Mouse (Mus musculus) kidney, adult 8-10 months (tissue): ENCODE results near the gene Scpep1.
"Not testable (repeated sequence)": the region's sequence is repeated elsewhere in the genome, so short reads cannot be mapped to it uniquely, and the experiment has no call there.

ENCODE experiments used
- DNase-seq, 2 experiments: peaks; one replicate each; pipeline ENCODE4 v3.0.0; 2022

Gene Scpep1

DNA sequence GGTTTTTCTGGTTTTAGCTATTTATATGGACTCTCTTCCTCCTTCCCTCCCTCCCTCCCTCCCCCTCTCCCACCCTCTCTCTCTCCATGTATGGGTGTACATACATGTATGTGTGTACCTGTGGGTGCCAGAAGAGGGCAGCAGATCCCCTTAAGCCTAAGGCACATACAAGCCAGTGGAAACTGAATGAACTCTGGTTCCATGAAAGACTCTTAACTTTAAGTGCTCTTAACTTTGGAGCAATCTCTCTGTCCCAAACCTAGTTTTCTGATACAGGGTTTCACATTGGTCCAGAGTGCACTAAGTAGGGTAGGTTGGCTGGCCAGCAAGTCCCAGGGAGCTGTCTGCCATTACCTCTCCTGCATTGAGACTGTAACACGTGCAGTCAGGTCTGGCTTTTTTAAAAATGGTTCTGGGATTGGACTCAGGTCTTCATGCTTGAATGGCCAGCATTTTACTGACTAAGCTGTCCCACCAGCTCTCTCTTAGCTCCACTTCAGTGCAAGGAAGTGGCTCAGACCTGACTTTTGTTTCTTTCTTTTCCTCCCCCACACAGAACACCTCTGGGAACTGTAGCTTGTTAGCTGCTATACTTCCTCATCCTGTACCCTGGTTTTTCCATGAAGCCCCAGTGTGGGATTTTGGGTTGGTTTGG is 46.6 kb downstream of the Scpep1 start:
- DNase-seq = peak; percentile 83 to 84

- DNase-seq = peak in 1 of 2 experiments; percentile 38
Measured at GRCm38 (mm10) chr11:88907886-88908285, 47.4 kb downstream of the Scpep1 start.

GRCm38 (mm10) chr11:88905621-88906020 is 49.6 kb downstream of the Scpep1 start:
- peak; percentile 78 to 80 for DNase-seq

DNA sequence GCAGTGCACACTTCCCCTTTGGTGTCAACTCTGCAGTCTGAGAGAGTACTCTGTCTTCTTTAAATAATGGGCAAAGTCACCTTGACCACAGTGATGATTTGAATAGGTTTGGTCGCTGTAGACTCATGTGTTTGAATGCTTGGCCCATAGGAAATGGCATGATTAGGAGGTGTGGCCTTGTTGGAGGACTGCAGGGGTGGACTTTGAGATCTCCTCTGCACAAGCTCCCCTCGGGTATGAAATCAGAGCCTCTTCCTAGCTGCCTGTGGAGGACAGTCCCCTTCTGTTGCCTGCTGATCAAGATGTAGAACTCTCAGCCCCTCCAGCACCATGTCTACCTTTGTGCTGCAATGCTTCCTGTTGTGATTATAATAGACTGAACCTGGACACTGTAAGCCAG is 51.2 kb downstream of the Scpep1 start:
- DNase-seq = no peak

DNA sequence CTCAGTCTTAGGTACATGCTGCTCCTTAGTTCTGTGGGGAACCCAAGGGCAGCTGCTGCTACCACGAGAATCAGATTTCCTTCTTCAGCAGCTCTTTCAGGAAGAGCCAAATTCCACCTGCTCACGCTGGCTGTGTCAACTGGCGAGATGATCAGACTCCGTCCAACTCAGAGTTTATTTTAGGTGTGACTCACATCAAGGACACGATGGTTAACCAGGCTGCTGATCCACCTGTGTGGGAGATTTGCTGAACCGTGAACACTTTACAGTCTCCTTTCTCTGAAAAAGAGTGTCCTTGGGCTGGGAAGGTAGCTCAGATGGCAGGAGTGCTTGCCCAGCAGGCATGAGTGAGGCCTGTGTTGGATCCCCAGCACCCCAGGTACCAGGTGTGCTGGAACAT is 52.5 kb downstream of the Scpep1 start:
- peak; percentile 60 for DNase-seq

GRCm38 (mm10) chr11:88901341-88901802 is 53.9 kb downstream of the Scpep1 start:
- DNase-seq = peak; percentile 44 to 57

DNA sequence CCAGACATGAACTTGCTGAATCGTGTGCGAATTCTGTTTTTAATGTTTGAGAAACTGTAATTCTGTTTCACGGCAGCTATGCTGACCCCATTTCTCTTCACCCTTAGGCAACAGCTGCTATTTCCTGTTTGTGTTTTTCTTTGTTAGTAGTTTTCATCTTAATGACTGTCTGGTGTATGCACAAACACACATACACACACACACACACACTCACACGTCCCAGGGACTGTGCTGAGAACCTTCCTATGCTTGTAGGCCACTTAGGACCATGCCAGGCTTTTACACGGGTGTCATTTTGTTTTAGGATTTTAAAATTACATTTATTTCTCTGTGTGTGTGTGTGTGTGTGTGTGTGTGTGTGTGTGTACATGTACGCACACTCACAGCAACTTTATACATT is 55.7 kb downstream of the Scpep1 start:
- DNase-seq = no peak

DNA sequence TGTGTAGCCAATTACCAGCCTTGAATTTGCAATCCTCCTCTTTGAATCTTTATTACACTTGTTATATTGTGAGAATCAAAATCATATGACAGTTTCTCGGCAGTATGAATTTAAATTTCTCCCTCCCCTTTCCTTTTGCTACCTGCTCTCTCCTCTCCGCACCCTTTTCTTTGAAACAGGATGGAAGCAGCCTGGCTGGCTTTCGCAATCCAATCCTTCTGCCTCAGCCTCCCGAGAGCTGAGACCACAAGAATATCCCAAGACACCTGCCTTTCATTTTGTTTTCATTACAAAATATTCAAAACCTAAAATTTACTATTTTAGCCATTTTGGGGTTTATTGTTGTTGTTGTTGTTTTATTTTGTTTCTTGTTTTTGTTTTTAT is 56.9 kb downstream of the Scpep1 start:
- no peak for DNase-seq

- no peak for DNase-seq
Measured at GRCm38 (mm10) chr11:88897624-88898379, 57.5 kb downstream of the Scpep1 start.

- DNase-seq = peak in 1 of 2 experiments; percentile 64
Measured at GRCm38 (mm10) chr11:88895800-88896232, 59.4 kb downstream of the Scpep1 start.

- not testable (repeated sequence) for DNase-seq
Measured at GRCm38 (mm10) chr11:88895235-88895634, 60.0 kb downstream of the Scpep1 start.

- not testable (repeated sequence) for DNase-seq
Measured at GRCm38 (mm10) chr11:88894279-88894678, 61.0 kb downstream of the Scpep1 start.

- DNase-seq = not testable (repeated sequence)
Measured at GRCm38 (mm10) chr11:88893501-88893900, 61.8 kb downstream of the Scpep1 start.

DNA sequence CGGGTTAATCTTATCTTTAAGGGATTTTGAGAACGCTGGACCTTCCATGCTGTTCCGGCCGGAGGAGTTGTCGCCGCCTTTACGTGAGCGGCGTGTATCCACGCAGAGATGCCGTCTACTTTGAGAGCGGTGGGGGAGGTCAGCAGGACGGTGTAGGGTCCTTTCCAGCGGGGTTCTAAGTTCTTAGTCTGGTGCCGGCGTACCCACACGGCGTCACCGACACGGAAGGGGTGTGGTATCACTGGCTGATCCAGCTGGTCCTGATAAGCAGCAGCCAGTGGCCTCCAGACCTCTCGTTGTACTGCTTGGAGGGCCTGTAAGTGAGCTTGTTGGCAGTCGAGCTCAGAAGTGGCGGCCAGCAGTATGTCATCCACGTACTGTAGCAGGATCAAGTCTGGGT is 62.5 kb downstream of the Scpep1 start:
- DNase-seq = not testable (repeated sequence)

- peak in 1 of 2 experiments; percentile 55 for DNase-seq
Measured at GRCm38 (mm10) chr11:88891921-88892561, 63.2 kb downstream of the Scpep1 start.

- DNase-seq = peak in 1 of 2 experiments; percentile 52
Measured at GRCm38 (mm10) chr11:88891446-88891845, 63.8 kb downstream of the Scpep1 start.

DNA sequence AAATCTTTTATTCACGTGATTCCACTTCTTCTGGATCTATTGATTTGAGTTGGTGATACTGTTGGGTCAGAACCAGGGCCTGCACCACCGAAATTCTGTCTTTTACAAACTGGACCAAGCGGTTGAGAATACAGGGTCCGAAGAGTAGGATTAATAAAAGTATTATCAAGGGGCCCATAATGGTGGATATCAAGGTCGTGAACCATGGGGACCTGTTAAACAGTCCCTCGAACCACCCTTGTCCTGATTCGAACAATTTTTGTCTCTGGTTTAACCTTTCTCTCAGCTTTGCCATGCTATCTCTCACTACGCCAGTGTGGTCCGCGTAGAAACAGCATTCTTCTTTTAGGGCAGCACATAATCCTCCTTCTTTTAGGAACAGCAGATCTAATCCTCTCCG is 64.4 kb downstream of the Scpep1 start:
- not testable (repeated sequence) for DNase-seq

DNA sequence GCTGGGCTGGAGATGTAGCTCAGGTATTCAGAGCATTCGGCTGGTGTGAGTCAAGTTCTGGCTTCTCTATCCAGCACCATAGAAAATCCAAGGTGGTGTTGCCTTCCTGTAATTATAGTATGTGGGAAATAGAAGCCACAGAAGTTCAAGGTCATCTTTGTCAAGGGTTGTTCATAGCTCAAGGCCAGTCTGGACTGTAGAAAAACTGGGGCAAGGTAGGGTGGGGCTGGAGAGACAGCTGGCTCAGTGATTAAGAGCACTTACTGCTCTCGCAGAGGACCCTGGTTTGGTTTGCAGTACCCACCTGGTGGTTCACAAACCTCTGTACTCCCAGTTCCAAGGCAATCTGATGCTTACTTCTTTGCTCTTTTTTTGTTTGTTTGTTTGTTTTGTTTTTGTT is 66.3 kb downstream of the Scpep1 start:
- DNase-seq = no peak

GRCm38 (mm10) chr11:88884376-88885065 is 70.7 kb downstream of the Scpep1 start:
- DNase-seq = no peak

DNA sequence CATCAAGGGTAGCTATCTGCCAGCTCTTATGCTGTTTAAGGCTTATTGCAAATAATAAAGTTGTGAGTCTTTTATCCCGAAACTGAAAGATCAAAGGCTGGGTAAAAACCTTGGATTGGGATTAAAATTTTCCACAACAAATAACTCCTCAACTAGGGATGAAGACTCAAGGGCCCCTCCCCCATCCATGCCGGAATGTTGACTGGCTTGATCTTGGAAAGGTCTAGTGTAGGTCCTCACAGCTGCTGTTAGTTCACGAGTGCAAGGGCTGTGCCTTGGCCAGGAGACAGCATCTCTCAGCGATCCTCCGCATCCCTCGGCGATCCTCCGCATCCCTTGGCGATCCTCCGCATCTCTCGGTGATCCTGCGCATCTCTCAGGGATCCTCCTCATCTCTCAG is 77.3 kb downstream of the Scpep1 start:
- no peak for DNase-seq
